Mouse (Mus musculus) kidney, postnatal 4 days (tissue): ENCODE measurements at regions not wholly inside any gene's neighbourhood (a gene's known extent, or its start where the extent isn't known, plus 50 kb on each side); places are given as distances from the start of the nearest gene placed in this dataset.

ENCODE experiments used
- DNase-seq, 2 experiments: peaks; one replicate each; pipeline ENCODE4 v3.0.0; 2021; ENCODE audit warnings: mixed read lengths in 2 of 2

DNA sequence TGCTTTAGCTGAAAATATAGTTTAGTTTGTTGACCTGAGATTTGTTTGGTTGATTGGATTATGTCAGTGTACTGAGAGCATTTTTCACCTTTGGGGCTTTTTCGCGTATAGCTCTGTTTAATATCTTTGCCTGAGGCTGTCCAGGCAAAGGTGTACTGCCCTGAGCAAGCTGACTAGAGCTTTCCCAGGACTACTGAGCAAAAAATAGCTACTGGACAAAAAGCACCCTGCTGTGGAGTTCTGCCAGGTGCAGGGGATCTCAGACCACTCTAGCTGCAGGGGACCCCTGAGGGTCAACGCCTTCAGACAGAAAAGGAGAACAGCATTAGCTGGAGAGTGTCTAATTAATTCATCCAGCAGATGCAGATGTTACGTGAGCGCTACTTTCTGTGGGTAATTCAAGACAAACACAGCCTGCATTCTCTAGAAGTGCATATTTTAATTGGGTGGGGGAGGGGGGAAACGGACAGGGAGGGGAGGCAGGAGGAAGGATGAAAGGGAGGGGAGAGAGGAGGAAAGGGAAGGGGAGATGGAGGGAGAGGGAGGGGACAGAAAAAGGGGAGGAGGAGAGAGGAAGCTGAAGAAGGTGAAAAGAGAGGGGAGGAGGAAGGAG lies 61.7 kb downstream of the Thnsl1 start:
- DNase-seq = no peak

DNA sequence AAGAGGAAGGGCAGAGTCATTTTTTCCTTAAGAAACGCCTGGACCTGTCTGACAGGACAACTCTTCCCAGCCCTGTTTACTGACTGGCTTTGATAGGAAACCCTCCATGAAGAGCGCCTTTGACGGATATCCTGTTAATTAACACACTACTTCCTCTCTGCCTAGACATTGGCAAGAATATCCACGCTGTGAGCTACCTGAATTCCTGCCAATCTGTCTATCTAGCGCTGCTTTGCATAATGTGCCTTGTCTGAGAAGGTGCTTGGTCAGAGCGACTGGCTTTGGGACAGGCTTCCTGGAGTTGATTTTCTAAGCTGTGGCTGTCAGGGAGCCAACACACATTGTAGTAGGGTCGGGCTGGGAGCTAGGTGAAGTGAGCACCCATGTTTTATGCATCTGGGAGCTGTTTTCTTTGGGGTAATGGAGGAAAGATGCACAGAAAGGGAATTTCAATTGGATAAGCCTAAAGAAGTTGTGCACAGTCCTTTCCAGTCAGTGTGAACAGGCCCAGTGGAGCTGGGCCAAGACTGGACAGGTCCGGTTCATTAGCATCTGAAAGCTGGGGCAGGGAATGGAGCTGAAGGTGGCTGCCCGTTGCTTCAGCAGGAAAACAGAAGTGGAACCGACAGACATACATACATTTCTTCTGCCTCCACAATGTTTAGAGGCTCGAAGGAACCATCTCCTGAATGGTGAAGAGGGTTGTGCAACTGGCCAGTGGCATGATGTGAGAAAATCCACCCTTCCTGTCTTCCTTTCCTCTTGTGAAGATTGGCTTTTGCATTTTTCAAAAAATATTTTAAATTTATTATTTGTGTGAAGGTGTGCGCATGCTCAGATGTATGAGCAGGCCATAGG lies 64.7 kb downstream of the Thnsl1 start:
- DNase-seq = peak in 1 of 2 experiments; percentile 23

DNA sequence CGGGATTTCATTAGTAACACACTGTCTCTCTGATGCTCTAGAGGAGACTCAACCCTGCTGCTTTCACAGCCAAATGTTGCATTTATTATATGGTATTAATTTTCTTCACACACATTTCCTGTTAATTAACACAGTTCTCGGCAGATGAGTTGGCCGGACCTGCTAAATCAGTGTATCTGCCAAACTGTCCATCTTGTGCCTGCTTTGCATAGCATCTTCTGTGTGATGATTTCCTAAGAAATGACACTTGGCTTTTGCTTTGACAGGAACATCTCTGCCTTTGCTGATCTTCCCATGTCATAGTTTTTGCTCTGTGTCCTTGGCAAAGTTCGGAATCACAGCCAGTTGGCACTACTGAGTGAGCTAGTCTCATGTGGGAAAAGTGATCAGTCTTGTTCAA lies 67.9 kb downstream of the Thnsl1 start:
- no peak for DNase-seq

DNA sequence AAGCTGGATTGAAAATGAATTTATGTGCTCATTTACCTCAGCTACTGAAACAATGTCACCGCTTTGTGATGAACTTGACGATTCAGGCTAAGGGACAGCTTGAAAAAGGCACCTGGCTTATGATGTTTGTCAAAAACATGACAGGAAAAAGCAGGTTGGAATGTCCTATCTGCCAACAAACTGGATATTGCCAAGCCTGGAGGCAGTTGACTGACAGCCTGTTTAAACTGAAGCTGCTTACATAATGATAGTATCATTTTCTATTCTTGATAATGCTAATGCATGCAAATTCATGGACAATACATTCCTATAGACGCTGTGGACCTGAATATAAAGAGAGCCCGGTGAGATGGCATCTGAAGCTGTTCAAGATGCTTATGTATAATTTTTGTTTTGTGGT lies 69.8 kb downstream of the Thnsl1 start:
- no peak for DNase-seq

DNA sequence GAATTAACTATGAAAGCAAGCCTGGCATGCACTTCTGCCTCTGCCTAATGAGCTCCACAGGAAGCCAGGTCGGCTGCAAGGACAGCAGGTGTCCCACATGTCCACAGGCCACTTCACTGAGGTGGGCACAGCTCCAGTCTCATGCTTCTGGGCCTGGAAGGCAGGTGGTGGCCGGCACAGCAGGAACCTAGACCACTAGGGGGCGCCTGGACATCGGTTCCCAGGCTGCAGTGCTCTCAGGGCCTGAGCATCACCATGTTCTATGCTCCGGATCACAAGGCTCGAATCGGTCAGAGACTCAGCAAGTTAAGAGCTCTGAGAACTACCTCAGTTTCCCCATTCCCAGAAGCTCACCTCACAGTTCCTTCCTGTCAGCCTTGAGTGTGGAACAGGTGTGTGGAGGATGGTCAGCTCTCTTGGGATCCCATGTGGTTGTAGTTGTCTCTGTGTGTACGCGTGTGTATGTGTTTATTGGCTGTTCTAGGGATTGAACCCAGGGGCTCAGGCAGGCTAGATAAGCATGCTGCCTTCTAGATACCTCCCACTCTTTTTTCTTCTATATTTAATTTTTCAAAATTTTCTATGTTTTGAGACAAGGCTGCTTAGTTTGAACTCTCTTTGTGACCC lies 75.4 kb downstream of the Thnsl1 start:
- peak; percentile 88 to 89 for DNase-seq

DNA sequence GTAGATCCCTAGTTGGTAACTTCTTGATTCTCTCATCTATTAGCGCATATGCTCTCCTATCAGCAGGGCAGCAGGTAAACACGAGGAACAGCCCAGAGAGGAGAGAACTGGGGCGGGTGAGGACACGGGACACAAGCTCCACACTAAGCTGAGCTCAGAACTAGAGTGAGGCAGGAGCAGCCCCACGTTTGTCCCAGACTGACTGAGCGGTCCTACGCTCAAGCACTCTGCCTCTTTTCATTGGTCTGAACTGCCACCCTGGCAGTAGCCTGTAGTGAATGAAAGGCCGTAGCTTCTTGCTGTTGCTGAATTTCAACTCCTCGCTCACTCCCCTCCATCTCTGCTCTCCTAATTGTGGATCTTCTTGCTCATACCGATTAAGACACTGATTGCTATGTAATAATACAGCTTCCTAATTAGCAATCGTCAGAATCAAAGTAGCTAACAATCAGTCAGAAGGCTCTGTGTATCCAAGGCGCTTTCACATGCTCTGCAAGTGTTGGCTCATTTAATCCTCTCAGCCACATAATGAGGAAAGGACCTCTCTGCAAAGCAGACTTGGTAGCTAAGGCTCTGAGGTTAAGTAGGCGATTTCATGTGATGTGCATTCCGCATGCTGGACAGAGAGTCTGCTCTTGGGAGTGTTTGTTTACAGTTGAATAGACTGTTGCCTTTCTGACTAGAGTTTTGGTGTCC lies 77.1 kb downstream of the Thnsl1 start:
- DNase-seq = no peak

DNA sequence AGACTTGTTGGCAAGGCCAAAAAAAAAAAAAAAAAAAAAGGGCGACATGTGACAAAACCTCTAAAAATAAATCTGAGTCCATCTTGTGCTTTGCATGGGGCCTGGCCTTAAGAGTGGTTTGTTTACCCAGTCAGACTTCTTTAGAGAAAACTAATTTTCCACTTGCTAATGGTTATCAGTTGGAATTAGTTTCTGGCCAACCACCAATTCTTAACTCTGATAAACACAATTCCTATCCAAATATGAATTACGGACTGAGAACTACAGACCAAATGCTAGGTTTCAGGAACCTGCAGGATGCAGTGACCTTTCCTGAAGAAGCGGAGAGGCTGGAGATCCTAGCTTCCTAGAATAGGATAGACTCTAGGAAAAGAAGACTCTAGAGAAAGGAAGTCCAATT lies 79.4 kb downstream of the Thnsl1 start:
- DNase-seq = no peak

DNA sequence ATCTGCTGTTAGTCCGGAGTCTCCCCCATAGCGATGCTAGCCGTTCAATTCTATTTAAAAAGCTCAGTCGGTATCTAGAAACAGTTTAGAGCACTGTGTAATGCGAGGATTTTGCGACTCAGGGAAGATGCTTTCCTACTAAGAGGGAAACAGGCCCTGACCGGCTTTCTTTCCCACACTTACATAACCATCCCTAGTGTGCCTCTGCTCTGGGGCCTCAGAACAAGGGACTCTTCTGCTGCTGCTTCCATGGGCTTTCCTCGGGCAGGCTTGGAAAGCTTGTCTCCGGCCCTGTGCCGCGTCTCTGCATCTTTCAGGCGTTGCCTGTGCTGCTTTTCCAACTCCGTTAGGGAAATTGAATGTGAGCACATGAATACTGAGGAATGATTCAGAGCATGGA lies 79.6 kb upstream of the Gpr158 start:
- DNase-seq = no peak

DNA sequence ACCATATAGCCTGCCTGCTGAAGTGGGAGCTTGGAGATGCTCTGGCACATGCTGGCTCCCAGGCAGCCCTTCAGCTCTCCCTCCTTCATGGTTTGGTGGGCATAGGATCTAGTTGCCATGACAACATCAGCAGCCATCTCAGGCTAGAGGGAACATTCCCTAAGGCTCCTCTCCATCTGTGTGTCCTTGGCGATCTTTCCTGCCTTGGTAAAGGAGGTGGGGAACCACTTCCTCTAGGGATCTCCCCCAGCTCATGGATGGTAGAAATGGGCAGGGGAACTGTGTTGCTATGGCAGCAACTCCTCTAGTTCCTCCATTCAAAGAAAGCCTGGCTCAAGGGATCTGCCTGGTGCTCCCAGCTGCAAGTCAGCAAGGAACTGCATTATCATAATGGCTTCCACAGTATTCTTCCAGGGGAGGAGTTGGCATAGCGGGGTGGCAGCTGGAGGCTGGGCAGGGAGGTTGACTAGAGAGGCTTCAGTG lies 74.6 kb upstream of the Gpr158 start:
- no peak for DNase-seq

DNA sequence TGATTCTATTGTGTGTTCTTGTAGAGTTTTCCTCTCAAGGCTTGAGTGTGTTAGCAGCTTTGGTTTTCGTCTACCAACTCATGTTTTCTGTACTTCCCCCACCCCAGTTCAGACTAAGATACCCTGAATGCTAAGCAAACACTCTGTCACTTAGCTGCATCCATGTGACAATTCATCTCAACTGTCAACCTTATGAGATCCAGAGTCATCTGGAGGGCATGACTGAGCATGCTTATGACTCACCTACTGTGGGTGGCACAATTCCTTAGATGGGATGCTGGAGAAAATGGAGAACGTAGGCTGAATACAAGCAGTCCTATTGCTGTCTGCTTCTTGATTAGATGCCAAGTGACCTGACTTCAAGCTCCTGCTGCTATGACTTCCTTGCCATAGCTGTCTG lies 73.3 kb upstream of the Gpr158 start:
- DNase-seq = no peak

DNA sequence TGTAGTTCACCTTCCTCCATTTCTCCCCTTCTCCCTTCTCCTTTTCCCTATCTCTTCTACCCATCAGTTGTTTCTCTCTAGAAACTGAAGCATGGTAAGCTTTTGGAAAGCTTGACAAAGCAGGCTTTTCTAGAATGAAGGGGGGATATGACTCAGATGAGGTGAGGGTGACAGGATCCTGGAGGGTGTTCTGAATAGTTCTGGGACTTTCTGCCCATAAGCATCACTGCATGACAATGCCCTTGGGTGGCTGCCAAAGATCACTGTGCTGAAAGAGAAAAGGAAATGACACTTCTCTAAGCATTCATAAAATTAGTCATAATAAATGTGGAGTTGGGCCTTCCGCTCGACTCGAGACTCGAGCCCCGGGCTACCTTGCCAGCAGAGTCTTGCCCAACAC lies 67.7 kb upstream of the Gpr158 start:
- peak; percentile 22 to 32 for DNase-seq
